Mouse (Mus musculus) splenic B cell, adult 2 months (primary cell): ENCODE results near the gene Ablim2.

Source experiments
- DNase-seq: peaks from one replicate; pipeline ENCODE4 v3.0.0-alpha.2; 2011; ENCODE audit warnings: low read depth, low spot score
- H3K27me3 ChIP-seq: 2 replicates; pipeline ENCODE4 v1.6.1; 2012; ENCODE audit warnings: mild to moderate bottlenecking, low read length, moderate library complexity, mixed read lengths; ENCODE audit not compliant: control insufficient read depth, poor library complexity, insufficient read depth, severe bottlenecking
- H3K36me3 ChIP-seq: 2 replicates; pipeline ENCODE4 v1.6.1; 2012; ENCODE audit warnings: mild to moderate bottlenecking, low read length, moderate library complexity, mixed read lengths; ENCODE audit not compliant: control insufficient read depth, poor library complexity, insufficient read depth, severe bottlenecking

The Ablim2 gene

GRCm38 (mm10) chr5:35728344-35728956 is 29.2 kb upstream of the Ablim2 start:
- no peaks in the 10 kb centered on the region for H3K27me3 ChIP-seq

GRCm38 (mm10) chr5:35728957-35729460 is 28.7 kb upstream of the Ablim2 start:
- H3K27me3 ChIP-seq: no peaks in the 10 kb centered on the region
- no peaks in the 10 kb centered on the region for H3K36me3 ChIP-seq
- peak; percentile 86 for DNase-seq

More at GRCm38 (mm10) chr5:35728344-35728956, 29.2 kb upstream of the Ablim2 start:
- peaks cover under 1% of the 10 kb centered on the region; the same call in 1 of the 2 replicates for H3K36me3 ChIP-seq
- DNase-seq: no peak

DNA sequence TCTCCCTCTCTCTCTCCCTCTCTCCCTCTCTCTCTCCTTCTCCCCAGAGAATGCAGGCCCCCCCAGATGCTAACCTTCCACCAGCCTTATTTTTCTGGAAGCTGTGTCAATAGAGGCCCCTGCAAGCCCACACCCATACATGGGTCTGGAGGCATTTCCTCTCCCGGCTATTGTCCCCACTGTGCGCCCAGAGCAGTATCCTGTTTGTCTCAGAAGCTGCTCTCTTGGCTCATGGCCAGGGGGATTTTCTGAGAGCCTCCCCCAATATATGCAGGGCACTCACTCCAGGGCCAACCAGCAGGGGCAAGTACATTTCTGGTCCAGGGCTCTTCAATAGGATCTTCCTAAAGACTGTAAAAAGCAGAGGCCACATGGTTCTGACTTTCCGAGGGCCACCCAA is 27.8 kb upstream of the Ablim2 start:
- DNase-seq: peak; percentile 48
- H3K27me3 ChIP-seq: no peaks in the 10 kb centered on the region
- no peaks in the 10 kb centered on the region for H3K36me3 ChIP-seq

DNA sequence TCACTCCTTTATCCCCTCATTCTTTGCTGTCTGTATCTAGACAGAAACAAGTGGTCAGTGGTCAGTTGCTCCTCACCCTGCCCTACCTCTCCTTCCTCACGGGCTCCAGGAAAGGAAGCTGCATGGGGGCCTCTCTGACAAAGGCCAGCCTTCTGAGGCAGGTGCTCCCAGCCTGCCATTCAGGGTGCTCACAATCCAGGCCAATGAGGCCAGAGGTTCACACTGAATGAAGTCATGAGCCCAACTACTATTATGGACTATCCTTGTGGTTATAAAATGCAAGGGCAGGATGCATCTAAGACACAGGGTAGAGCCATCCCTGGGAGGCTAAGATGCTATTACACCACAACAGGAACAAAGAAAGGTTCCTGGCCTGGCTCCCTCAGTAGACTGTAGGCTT is 27.1 kb upstream of the Ablim2 start:
- no peaks in the 10 kb centered on the region for H3K36me3 ChIP-seq
- no peak for DNase-seq
- no peaks in the 10 kb centered on the region for H3K27me3 ChIP-seq

GRCm38 (mm10) chr5:35731006-35731405 is 26.7 kb upstream of the Ablim2 start:
- H3K36me3 ChIP-seq: no peaks in the 10 kb centered on the region
- DNase-seq: no peak
- no peaks in the 10 kb centered on the region for H3K27me3 ChIP-seq

DNA sequence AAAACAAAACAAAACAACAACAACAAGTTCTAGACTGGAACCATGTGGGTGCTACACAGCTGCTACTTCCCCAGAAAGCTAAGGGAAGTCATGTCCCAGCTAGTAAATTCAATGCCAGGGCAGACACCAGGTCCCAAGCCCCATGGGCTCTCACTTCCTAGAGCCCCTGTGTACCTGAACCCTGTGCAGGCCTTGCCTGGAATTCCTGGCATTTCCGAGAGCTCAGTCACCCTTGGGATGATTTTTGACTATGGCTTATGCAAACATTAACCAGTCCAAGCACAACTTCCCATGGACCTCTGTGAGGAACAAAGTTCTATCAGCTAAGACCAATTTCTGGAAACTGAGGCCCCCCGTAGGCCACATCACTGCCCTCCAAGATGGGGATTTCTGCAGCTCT is 24.2 kb upstream of the Ablim2 start:
- H3K27me3 ChIP-seq: no peaks in the 10 kb centered on the region
- DNase-seq: no peak
- no peaks in the 10 kb centered on the region for H3K36me3 ChIP-seq

DNA sequence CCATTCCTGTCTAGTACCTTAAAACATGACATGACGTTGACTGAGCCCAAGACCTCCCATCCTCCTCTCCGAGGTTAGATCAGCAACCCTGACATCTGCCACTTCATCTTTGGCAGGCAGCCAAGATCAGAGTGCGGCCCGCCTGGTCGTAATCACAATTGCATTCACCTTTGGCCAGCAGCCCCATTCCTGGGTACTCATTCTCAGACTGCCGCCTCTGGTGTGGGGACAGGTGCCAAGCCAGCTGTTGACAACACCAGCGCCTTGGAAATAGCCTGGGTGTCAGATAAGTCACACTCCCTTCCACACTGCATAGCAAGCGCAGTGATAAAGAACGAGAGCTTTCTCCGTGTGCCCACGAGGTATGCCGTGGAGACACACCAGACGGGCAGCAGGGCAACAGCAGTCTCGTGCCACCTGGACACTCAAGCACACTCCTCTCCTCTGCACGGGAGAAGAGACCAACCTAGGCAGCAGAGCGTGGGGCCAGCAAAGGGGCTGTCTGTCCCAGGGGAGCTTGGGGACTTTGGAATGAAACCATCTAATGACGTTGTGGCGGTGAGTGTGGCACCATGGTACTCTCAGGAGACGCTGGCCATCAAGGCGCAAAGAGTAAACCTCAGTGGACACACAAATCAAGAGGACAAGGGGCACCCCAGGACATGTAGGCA is 20.3 kb upstream of the Ablim2 start:
- Histone ChIP-seq H3K36me3 (no peaks in the 10 kb centered on the region), H3K27me3 (no peaks in the 10 kb centered on the region)
- peak; percentile 24 for DNase-seq

DNA sequence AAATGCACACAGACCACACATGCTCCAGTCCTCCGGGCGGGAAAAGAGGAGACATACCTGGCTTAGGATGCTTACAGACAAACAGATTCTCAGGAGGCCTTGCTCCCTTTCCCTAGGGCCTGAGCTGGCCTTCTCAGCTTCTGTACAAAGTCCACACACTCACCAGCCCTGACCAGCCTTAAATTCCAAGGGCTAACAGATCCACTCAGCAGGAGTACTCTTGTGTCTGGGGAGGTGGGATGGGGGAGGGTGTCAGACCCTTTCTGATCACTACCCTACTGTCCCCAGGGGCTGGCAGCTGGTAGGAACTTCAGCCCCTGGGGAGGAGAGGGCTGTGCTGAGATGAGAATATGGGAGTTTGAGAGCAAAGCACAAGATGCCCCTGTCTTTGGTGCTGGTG is 18.7 kb upstream of the Ablim2 start:
- Histone ChIP-seq H3K36me3 (no peaks in the 10 kb centered on the region), H3K27me3 (no peaks in the 10 kb centered on the region)
- DNase-seq: no peak

GRCm38 (mm10) chr5:35739536-35740278 is 18.0 kb upstream of the Ablim2 start, which contains the start of gene Sh3tc1:
Sh3tc1 (minus strand) TSS chr5:35739987.
- no peak for DNase-seq
- no peaks in the 10 kb centered on the region for H3K36me3 ChIP-seq
- H3K27me3 ChIP-seq: no peaks in the 10 kb centered on the region

DNA sequence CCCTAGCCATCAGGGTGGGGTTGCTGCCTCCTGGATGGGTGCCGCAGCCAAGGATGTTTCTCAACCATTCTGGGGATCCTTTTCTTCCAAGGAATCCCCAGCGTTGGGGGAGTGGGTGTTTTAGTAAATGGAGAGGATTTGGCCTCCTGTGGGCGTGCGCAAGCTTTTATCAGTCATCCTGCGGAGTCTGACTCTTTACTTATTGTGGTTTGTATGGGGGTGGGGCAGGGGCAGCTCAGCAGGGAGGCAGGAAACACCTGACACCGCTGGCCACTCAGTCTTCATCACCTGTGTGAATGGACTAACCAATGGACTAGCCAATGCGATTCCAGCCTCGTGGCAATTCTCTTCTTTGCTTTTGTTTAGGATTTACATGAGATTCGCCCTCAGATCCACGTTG is 17.0 kb upstream of the Ablim2 start:
- H3K27me3 ChIP-seq: no peaks in the 10 kb centered on the region
- H3K36me3 ChIP-seq: no peaks in the 10 kb centered on the region
- no peak for DNase-seq

- DNase-seq: no peak
- H3K36me3 ChIP-seq: no peaks in the 10 kb centered on the region
- no peaks in the 10 kb centered on the region for H3K27me3 ChIP-seq
Observed at GRCm38 (mm10) chr5:35741225-35741820, 16.4 kb upstream of the Ablim2 start.

- DNase-seq: no peak
- Histone ChIP-seq H3K36me3 (no peaks in the 10 kb centered on the region), H3K27me3 (no peaks in the 10 kb centered on the region)
Observed at GRCm38 (mm10) chr5:35743238-35743951, 14.3 kb upstream of the Ablim2 start.

DNA sequence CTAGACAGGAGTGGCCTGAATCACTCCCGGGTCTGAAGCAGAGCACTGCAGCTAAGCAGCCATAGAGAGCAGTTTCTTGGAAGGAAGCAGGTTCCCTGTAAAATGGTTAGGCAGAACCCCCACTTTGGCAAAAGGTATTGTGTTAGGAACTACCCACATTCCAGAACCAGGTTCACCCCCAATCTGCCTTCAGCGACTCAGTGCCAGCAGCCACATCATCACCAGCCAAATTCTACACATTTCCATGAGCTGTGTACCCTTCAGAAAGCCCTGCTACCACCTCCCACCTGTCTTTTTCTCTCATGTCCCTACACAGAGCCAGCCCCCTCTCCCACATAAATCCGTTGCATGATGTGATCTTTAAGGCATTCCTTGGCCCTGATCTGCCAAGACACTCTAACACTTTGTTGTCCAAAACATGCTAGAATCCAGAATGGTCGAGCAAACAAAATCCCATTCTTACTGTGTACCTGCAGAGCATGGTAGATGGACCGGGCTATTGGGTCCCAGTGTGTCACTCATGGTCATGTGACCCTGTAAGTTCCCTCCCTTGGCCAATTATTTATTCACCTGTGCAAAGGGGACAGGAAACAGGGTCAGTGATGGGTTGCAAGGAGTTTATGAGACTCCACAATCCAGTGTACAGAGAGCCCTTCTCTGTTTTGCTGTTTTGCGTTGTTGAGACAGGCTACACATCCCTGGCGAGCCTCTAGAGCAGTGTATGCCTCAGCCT is 13.5 kb upstream of the Ablim2 start:
- no peaks in the 10 kb centered on the region for H3K27me3 ChIP-seq

GRCm38 (mm10) chr5:35745406-35745805 is 12.3 kb upstream of the Ablim2 start:
- Histone ChIP-seq H3K27me3 (no peaks in the 10 kb centered on the region), H3K36me3 (no peaks in the 10 kb centered on the region)
- DNase-seq: no peak

More for the DNA sequence above, 13.5 kb upstream of the Ablim2 start:
- no peak for DNase-seq
- no peaks in the 10 kb centered on the region for H3K36me3 ChIP-seq
